Mouse (Mus musculus) embryonic fibroblast, embryonic 13.5 days (primary cell): ENCODE results near the gene Gm30302.

Experiments used
- CTCF ChIP-seq: IDR thresholded peaks from 2 replicates; pipeline ENCODE4 v1.5.1; 2011; ENCODE audit warnings: mild to moderate bottlenecking, control low read depth, low read length, moderate library complexity, borderline replicate concordance; ENCODE audit not compliant: insufficient read depth
- POLR2A ChIP-seq: IDR thresholded peaks from 2 replicates; pipeline ENCODE4 v1.6.1; 2011; ENCODE audit warnings: low read depth, mild to moderate bottlenecking, control low read depth, low read length, moderate library complexity

- TF ChIP-seq POLR2A (no peak), CTCF (no peak)
These were observed 42.4 kb upstream of the Gm30302 start for GRCm38 (mm10) chr13:49841186-49841585.
